Mouse (Mus musculus): ENCODE data around the gene Tmc8. TPM values are rescaled to one million over a fixed set of nuclear protein-coding genes. Genes with fewer than 3 reads are reported as not detected.
A peak's percentile ranks its signal among the peaks of the same experiment; 100 is the strongest.

The Tmc8 gene
- total RNA-seq, 1 experiment, result 3.9 TPM

GRCm38 (mm10) chr11:117749414-117749813 is 32.5 kb upstream of the Tmc8 start:
- no peak for DNase-seq (ENCODE audit: low read depth, low spot score)
- TF ChIP-seq ZC3H11A (IDR thresholded peaks at IDR 0.05; ENCODE audit: borderline replicate concordance, low read depth, low read length) (no peak), CHD2 (IDR thresholded peaks at IDR 0.05; ENCODE audit: low read depth, low read length) (no peak), MAFK (IDR thresholded peaks at IDR 0.05; ENCODE audit: insufficient read depth, low read depth, low read length) (no peak), ZNF384 (IDR thresholded peaks at IDR 0.05; ENCODE audit: low read depth, low read length) (no peak), HCFC1 (IDR thresholded peaks at IDR 0.05; ENCODE audit: borderline replicate concordance, insufficient read depth, low read length) (no peak)
- Histone ChIP-seq H3K27ac (ENCODE audit: insufficient read depth, low read depth, low read length, poor library complexity, severe bottlenecking) (no peak overlapping the region), H3K4me1 (ENCODE audit: control insufficient read depth in 2 of 2, insufficient read depth in 2 of 2, low read length in 2 of 2, poor library complexity in 1 of 2) (peaks cover 0 to 4% of the 10 kb centered on the region in 2 experiments; a peak in 1 of 4 replicates), H3K4me3 (ENCODE audit: insufficient read depth in 1 of 2, low read depth in 1 of 2, low read length in 2 of 2, poor library complexity in 1 of 2, severe bottlenecking in 1 of 2) (peak overlapping the region in 1 of 2 experiments; percentile 11; a peak in 1 of 4 replicates), H3K9me3 (ENCODE audit: control insufficient read depth, insufficient read depth, low read depth, low read length) (no peaks in the 10 kb centered on the region), H3K36me3 (ENCODE audit: control insufficient read depth, insufficient read depth, low read length, poor library complexity, severe bottlenecking) (peaks cover 31% of the 10 kb centered on the region), H3K9ac (ENCODE audit: insufficient read depth, low read depth, low read length, poor library complexity, severe bottlenecking) (no peak overlapping the region)
- in situ Hi-C loops (cut with MboI; ENCODE audit: low sequenced_read_pairs in 2 of 2, unreplicated experiment in 2 of 2), result no loop called here

GRCm38 (mm10) chr11:117751544-117751943 is 30.3 kb upstream of the Tmc8 start:
- Histone ChIP-seq H3K36me3 (ENCODE audit: control insufficient read depth, insufficient read depth, low read length, poor library complexity, severe bottlenecking) (peaks cover 41% of the 10 kb centered on the region), H3K4me3 (ENCODE audit: insufficient read depth in 1 of 2, low read depth in 1 of 2, low read length in 2 of 2, poor library complexity in 1 of 2, severe bottlenecking in 1 of 2) (no peak overlapping the region), H3K27ac (ENCODE audit: insufficient read depth, low read depth, low read length, poor library complexity, severe bottlenecking) (no peak overlapping the region), H3K9me3 (ENCODE audit: control insufficient read depth, insufficient read depth, low read depth, low read length) (no peaks in the 10 kb centered on the region), H3K4me1 (ENCODE audit: control insufficient read depth in 2 of 2, insufficient read depth in 2 of 2, low read length in 2 of 2, poor library complexity in 1 of 2) (peaks cover 0 to 4% of the 10 kb centered on the region in 2 experiments; a peak in 1 of 4 replicates), H3K9ac (ENCODE audit: insufficient read depth, low read depth, low read length, poor library complexity, severe bottlenecking) (no peak overlapping the region)
- no peak for TF ChIP-seq HCFC1 (IDR thresholded peaks at IDR 0.05; ENCODE audit: borderline replicate concordance, insufficient read depth, low read length)
- TF ChIP-seq CHD2 (IDR thresholded peaks at IDR 0.05; ENCODE audit: low read depth, low read length), result no peak
- TF ChIP-seq ZNF384 (IDR thresholded peaks at IDR 0.05; ENCODE audit: low read depth, low read length), result no peak
- TF ChIP-seq ZC3H11A (IDR thresholded peaks at IDR 0.05; ENCODE audit: borderline replicate concordance, low read depth, low read length), result no peak
- no peak for TF ChIP-seq MAFK (IDR thresholded peaks at IDR 0.05; ENCODE audit: insufficient read depth, low read depth, low read length)
- in situ Hi-C loops (cut with MboI; ENCODE audit: low sequenced_read_pairs in 2 of 2, unreplicated experiment in 2 of 2), result no loop called here
- no peak for DNase-seq (ENCODE audit: low read depth, low spot score)

GRCm38 (mm10) chr11:117755891-117756290 is 26.0 kb upstream of the Tmc8 start:
- no peak for TF ChIP-seq ZNF384 (IDR thresholded peaks at IDR 0.05; ENCODE audit: low read depth, low read length)
- TF ChIP-seq CHD2 (IDR thresholded peaks at IDR 0.05; ENCODE audit: low read depth, low read length), result no peak
- Histone ChIP-seq H3K36me3 (ENCODE audit: control insufficient read depth, insufficient read depth, low read length, poor library complexity, severe bottlenecking) (peaks cover 40% of the 10 kb centered on the region), H3K27ac (ENCODE audit: insufficient read depth, low read depth, low read length, poor library complexity, severe bottlenecking) (no peak overlapping the region), H3K4me3 (ENCODE audit: insufficient read depth in 1 of 2, low read depth in 1 of 2, low read length in 2 of 2, poor library complexity in 1 of 2, severe bottlenecking in 1 of 2) (no peak overlapping the region), H3K4me1 (ENCODE audit: control insufficient read depth in 2 of 2, insufficient read depth in 2 of 2, low read length in 2 of 2, poor library complexity in 1 of 2) (peaks cover 0 to 7% of the 10 kb centered on the region in 2 experiments; a peak in 1 of 4 replicates), H3K9me3 (ENCODE audit: control insufficient read depth, insufficient read depth, low read depth, low read length) (no peaks in the 10 kb centered on the region), H3K9ac (ENCODE audit: insufficient read depth, low read depth, low read length, poor library complexity, severe bottlenecking) (no peak overlapping the region)
- no peak for DNase-seq (ENCODE audit: low read depth, low spot score)
- in situ Hi-C loops (cut with MboI; ENCODE audit: low sequenced_read_pairs in 2 of 2, unreplicated experiment in 2 of 2), result no loop called here

- DNase-seq (ENCODE audit: low read depth, low spot score), result no peak
- H3K9me3 ChIP-seq (ENCODE audit: control insufficient read depth, insufficient read depth, low read depth, low read length), result no peaks in the 10 kb centered on the region
- peaks cover 3 to 9% of the 10 kb centered on the region in 2 experiments; a peak in 1 of 4 replicates for H3K4me1 ChIP-seq (ENCODE audit: control insufficient read depth in 2 of 2, insufficient read depth in 2 of 2, low read length in 2 of 2, poor library complexity in 1 of 2)
- in situ Hi-C loops (cut with MboI; ENCODE audit: low sequenced_read_pairs in 2 of 2, unreplicated experiment in 2 of 2), result no loop called here
- H3K36me3 ChIP-seq (ENCODE audit: control insufficient read depth, insufficient read depth, low read length, poor library complexity, severe bottlenecking), result peaks cover 33% of the 10 kb centered on the region
- H3K27ac ChIP-seq (ENCODE audit: insufficient read depth, low read depth, low read length, poor library complexity, severe bottlenecking), result no peak overlapping the region
- no peak overlapping the region for H3K9ac ChIP-seq (ENCODE audit: insufficient read depth, low read depth, low read length, poor library complexity, severe bottlenecking)
- TF ChIP-seq CHD2 (IDR thresholded peaks at IDR 0.05; ENCODE audit: low read depth, low read length) (no peak), ZNF384 (IDR thresholded peaks at IDR 0.05; ENCODE audit: low read depth, low read length) (no peak), MAFK (IDR thresholded peaks at IDR 0.05; ENCODE audit: insufficient read depth, low read depth, low read length) (no peak), ZC3H11A (IDR thresholded peaks at IDR 0.05; ENCODE audit: borderline replicate concordance, low read depth, low read length) (no peak), HCFC1 (IDR thresholded peaks at IDR 0.05; ENCODE audit: borderline replicate concordance, insufficient read depth, low read length) (no peak)
- H3K4me3 ChIP-seq (ENCODE audit: insufficient read depth in 1 of 2, low read depth in 1 of 2, low read length in 2 of 2, poor library complexity in 1 of 2, severe bottlenecking in 1 of 2), result no peak overlapping the region
Observed at GRCm38 (mm10) chr11:117759267-117759666, 22.6 kb upstream of the Tmc8 start.
